Mouse (Mus musculus): Measurements from ENCODE around the gene Vmn2r121.

Vmn2r121 gene

DNA sequence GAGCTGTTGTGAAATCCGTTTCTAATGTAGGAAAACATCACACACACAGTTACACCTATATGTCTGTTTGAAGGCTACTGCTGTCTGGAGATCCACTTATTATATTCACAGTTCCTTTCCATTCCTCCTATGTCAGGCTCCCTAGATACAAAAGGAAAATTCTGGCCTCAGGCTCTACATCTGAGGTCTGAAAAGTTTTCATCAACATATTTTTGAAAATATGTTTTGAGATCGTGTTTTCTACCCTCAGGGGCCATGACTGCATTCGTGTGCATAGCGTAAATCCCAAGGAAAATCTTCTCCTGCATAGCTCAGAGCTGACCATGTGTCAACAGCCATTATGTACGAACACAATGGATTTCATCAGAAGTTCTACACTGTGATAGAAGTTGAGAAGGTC is at the start of gene Vmn2r121:
TSS of gene Vmn2r121 (minus strand) at position 101 of the 400 bp plus-strand sequence.
- no peak for DNase-seq (ENCODE audit: low read depth)

Data from induced T-regulatory cell, adult 2 months (primary cell).